Comparison of ENCODE assay signal across 9 mouse cellular contexts in genomic region chr16:34082494-34083469, GRCm38 (mm10).
DNase-seq lines count a peak whose midpoint lies in the region; ATAC-seq and TF ChIP-seq lines count a peak whose summit lies in the region.
"Had no signal": no experiment of that assay in that cellular context is flagged by ENCODE, and none has a peak within 500 bp of the region (broad histone marks: within the 10 kb centered on the region; RNA-seq: fewer than 3 reads in every experiment).

No protein-coding gene starts in this region.

- H3K27me3 ChIP-seq in hindbrain, embryonic 15.5 days = no peaks in the 10 kb centered on the region
- H3K27me3 ChIP-seq in hindbrain, embryonic 11.5 days (ENCODE audit: control insufficient read depth, insufficient read depth, low read length) = no peaks in the 10 kb centered on the region
- 0 out of 2 replicates have a peak, but pooled peaks cover 2% of the 10 kb centered on the region for H3K27me3 ChIP-seq in E14TG2a.4 (ENCODE audit: insufficient read depth, low read length)
- H3K27me3 ChIP-seq in limb, embryonic 15.5 days = no peaks in the 10 kb centered on the region
- H3K27me3 ChIP-seq in cerebellum, adult 2 months (ENCODE audit: control insufficient read depth, insufficient read depth, low read length) = no peaks in the 10 kb centered on the region

- no peak overlapping the region for H3K4me3 ChIP-seq in hindbrain, embryonic 15.5 days
- no peak overlapping the region for H3K4me3 ChIP-seq in hindbrain, embryonic 11.5 days (ENCODE audit: low read depth, low read length)
- no peak overlapping the region for H3K4me3 ChIP-seq in E14TG2a.4 (replicated peaks; ENCODE audit: low read length)
- no peak overlapping the region for H3K4me3 ChIP-seq in cortical plate, adult 2 months (ENCODE audit: insufficient read depth, low read length)
- H3K4me3 ChIP-seq in limb, embryonic 15.5 days = no peak overlapping the region
- no peak overlapping the region for H3K4me3 ChIP-seq in cerebellum, adult 2 months (replicated peaks; ENCODE audit: insufficient read depth, low read depth, low read length)

- no peak overlapping the region for H3K9ac ChIP-seq in hindbrain, embryonic 15.5 days
- no peak overlapping the region for H3K9ac ChIP-seq in hindbrain, embryonic 11.5 days (ENCODE audit: low read depth, low read length)
- H3K9ac ChIP-seq in limb, embryonic 15.5 days = no peak overlapping the region

- no peak for TF ChIP-seq POLR2A in cortical plate, adult 2 months (IDR thresholded peaks at IDR 0.05; ENCODE audit: extremely low read depth, insufficient read depth, low read length)
- TF ChIP-seq POLR2A in cerebellum, adult 2 months (IDR thresholded peaks at IDR 0.05; ENCODE audit: borderline replicate concordance, insufficient read depth, low read length) = no peak

- no peak for DNase-seq in hindbrain, embryonic 11.5 days (ENCODE audit: low spot score)
- no peak for DNase-seq in cerebellum, adult 2 months
- DNase-seq in neural tube, embryonic 10.5 days (ENCODE audit: extremely low spot score, low spot score) = no peak
- DNase-seq: spleen, adult 18-20 months had no signal

- 0 out of 2 replicates have a peak overlapping the region, but pooled peaks have one; percentile 32 for H3K27ac ChIP-seq in hindbrain, embryonic 15.5 days (replicated peaks)
- H3K27ac ChIP-seq in hindbrain, embryonic 11.5 days (ENCODE audit: low read depth, low read length) = no peak overlapping the region
- H3K27ac ChIP-seq in cortical plate, adult 2 months (ENCODE audit: insufficient read depth, low read length) = no peak overlapping the region
- peak overlapping the region; percentile 29; the same call in 1 of the 2 replicates for H3K27ac ChIP-seq in limb, embryonic 15.5 days
- no peak overlapping the region for H3K27ac ChIP-seq in cerebellum, adult 2 months (ENCODE audit: insufficient read depth, low read length)

- ATAC-seq in hindbrain, embryonic 15.5 days (ENCODE audit: low FRiP score, low read depth) = no peak
- ATAC-seq in hindbrain, embryonic 11.5 days (ENCODE audit: low FRiP score) = no peak
- ATAC-seq in limb, embryonic 15.5 days (ENCODE audit: insufficient number of reproducible peaks, low FRiP score, low TSS enrichment, low read depth) = no peak
- no peak for ATAC-seq in granulocyte monocyte progenitor cell, adult 5-6 weeks (replicated peaks; ENCODE audit: poor library complexity, severe bottlenecking)

- H3K4me2 ChIP-seq in hindbrain, embryonic 15.5 days = no peak overlapping the region
- H3K4me2 ChIP-seq in hindbrain, embryonic 11.5 days (replicated peaks; ENCODE audit: low read depth, low read length) = no peak overlapping the region
- H3K4me2 ChIP-seq in limb, embryonic 15.5 days = no peak overlapping the region

- WGBS in hindbrain, embryonic 15.5 days = 93% methylated on average over 5 of the region's 5 CpGs
- WGBS in hindbrain, embryonic 11.5 days = 95% methylated on average over 5 of the region's 5 CpGs
- WGBS in limb, embryonic 15.5 days = 74% methylated on average over 5 of the region's 5 CpGs
- WGBS in cerebellum, adult 2 months = 81% methylated on average over 5 of the region's 5 CpGs

- H3K4me1 ChIP-seq in hindbrain, embryonic 15.5 days (replicated peaks) = peaks cover 8% of the 10 kb centered on the region
- no peaks in the 10 kb centered on the region for H3K4me1 ChIP-seq in hindbrain, embryonic 11.5 days (replicated peaks; ENCODE audit: control insufficient read depth, insufficient read depth, low read length)
- H3K4me1 ChIP-seq in E14TG2a.4 (replicated peaks; ENCODE audit: low read depth, low read length) = peaks cover 57% of the 10 kb centered on the region
- H3K4me1 ChIP-seq in cortical plate, adult 2 months (ENCODE audit: control insufficient read depth, insufficient read depth, low read length) = peaks cover 18% of the 10 kb centered on the region
- peaks cover 30% of the 10 kb centered on the region for H3K4me1 ChIP-seq in limb, embryonic 15.5 days
- peaks cover 4% of the 10 kb centered on the region; the same call in 1 of the 2 replicates for H3K4me1 ChIP-seq in cerebellum, adult 2 months (ENCODE audit: control insufficient read depth, insufficient read depth, low read length)

- H3K9me3 ChIP-seq in hindbrain, embryonic 15.5 days = no peaks in the 10 kb centered on the region
- no peaks in the 10 kb centered on the region for H3K9me3 ChIP-seq in hindbrain, embryonic 11.5 days (ENCODE audit: control insufficient read depth, low read length)
- no peaks in the 10 kb centered on the region for H3K9me3 ChIP-seq in E14TG2a.4 (ENCODE audit: low read length)
- H3K9me3 ChIP-seq in limb, embryonic 15.5 days = no peaks in the 10 kb centered on the region

- H3K36me3 ChIP-seq in hindbrain, embryonic 15.5 days = no peaks in the 10 kb centered on the region
- no peaks in the 10 kb centered on the region for H3K36me3 ChIP-seq in hindbrain, embryonic 11.5 days (ENCODE audit: control insufficient read depth, insufficient read depth, low read length)
- H3K36me3 ChIP-seq in E14TG2a.4 (ENCODE audit: insufficient read depth, low read length) = no peaks in the 10 kb centered on the region
- H3K36me3 ChIP-seq in limb, embryonic 15.5 days = no peaks in the 10 kb centered on the region

- TF ChIP-seq CTCF in E14TG2a.4 (conservative IDR thresholded peaks at IDR 0.05; ENCODE audit: low read length) = peak; percentile 78
- TF ChIP-seq CTCF in cortical plate, adult 2 months (IDR thresholded peaks at IDR 0.05; ENCODE audit: extremely low read depth, insufficient read depth, low read length) = peak; percentile 25; the same call in 1 of the 2 replicates
- no peak for TF ChIP-seq CTCF in cerebellum, adult 2 months (IDR thresholded peaks at IDR 0.05; ENCODE audit: borderline replicate concordance, insufficient read depth, low read depth, low read length)

Comparison
In these comparisons a context has a peak if more than half of its experiments do, and no peak if none do; other contexts are left out.
1. H3K27ac ChIP-seq: peak in hindbrain, embryonic 15.5 days (single experiment) and limb, embryonic 15.5 days (single experiment); none in hindbrain, embryonic 11.5 days (single experiment), cortical plate, adult 2 months (single experiment) and cerebellum, adult 2 months (single experiment).